Mouse (Mus musculus) bone marrow, adult 2 months (tissue): Measurements from ENCODE around the gene Evi2b.

Experiments used
- CTCF ChIP-seq: fragments of 200-500 bp; IDR thresholded peaks from 2 replicates; pipeline ENCODE4 v1.5.1; 2011; ENCODE audit warnings: low read length, control low read depth; ENCODE audit not compliant: control insufficient read depth, insufficient read depth
- POLR2A ChIP-seq: fragments of 200-500 bp; IDR thresholded peaks from 2 replicates; pipeline ENCODE4 v1.6.1; 2011; ENCODE audit warnings: low read depth, mild to moderate bottlenecking, control low read depth, low read length, borderline replicate concordance; ENCODE audit not compliant: control insufficient read depth

DNA sequence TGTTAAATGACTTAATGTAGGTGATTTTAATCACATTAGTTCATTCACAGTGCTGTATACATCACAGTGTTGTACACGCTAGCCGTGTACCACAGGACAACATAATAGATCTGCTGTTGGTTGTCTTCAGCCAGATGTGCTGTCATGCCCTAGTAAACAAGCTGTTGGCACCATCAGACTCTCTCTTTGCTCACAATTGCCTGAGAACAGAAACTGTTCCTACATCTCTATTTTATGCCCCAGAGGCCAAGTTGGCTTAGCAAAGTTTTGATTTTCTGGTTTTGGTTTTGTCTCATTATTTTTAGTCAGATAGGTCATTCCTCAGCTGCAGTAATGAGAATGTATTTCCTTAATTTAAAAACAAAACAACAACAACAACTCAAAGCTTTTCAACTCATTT, 6.2 kb upstream of the Evi2b start:
- no peak for TF ChIP-seq CTCF
- TF ChIP-seq POLR2A: no peak
